Mouse (Mus musculus): ENCODE results near the gene 2610318N02Rik.

GRCm38 (mm10) chr16:17124871-17125520, at the start of gene 2610318N02Rik:
- no peak for TF ChIP-seq CTCF (IDR thresholded peaks at IDR 0.05; ENCODE audit: insufficient read depth, low read length)
- no peak for TF ChIP-seq POLR2A (IDR thresholded peaks at IDR 0.05; ENCODE audit: borderline replicate concordance, extremely low read depth, low read depth, low read length)

Data from lung, adult 2 months (tissue).